Mouse (Mus musculus) neutrophil, adult 59 days (primary cell): ENCODE measurements around the gene Ift88. TPM values are rescaled to one million over a fixed set of nuclear protein-coding genes. Genes with fewer than 3 reads are reported as not detected.

ENCODE experiments used
- total RNA-seq, 2 experiments: library from RNA; stranded (reverse); gene quantifications; 1 replicate in 1 of 2; 2 replicates in 1 of 2; pipeline ENCODE4 v1.2.4; 2023

The Ift88 gene
- total RNA-seq: 1 to 10 TPM; 1.4 to 2.6 TPM

DNA sequence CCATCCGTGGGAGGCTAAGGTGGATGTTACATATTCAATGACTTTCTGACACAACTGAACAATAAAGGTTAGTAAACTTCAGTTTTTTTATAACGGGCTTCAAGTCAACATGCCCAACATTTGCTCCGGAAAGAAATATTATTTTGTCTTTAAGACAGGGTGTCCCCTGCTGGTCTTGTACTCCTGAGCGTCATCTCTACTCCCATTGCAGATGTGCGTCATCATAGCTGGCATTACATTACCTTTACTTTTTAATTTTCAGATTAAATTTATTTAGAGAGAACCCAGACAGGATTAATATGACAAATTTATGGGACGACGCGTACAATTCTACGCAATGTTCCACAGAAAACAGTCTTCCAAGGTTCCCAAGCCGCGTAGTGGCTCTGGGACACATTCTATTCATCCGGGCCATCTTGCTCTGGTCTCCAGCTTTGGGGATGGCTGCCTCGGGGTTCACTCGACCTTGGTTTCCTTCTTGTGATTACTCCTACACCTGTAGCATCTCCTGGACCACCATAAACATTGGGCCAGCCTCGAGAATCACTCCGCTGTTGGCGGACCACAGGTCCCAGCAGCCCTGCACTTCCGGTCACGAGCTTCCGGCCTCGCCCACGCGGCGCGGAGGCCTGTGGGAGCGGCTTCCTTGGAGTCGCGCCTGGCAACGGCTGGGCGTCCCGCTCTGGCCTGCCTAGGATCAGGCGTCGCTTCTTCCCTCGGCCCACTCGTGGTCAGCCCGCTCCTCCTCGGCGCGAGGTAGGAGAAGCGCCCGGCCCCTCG, at the start of gene Ift88:
Gene Ift88, plus strand, starts transcription at position 631 of the 780 bp plus-strand sequence.

DNA sequence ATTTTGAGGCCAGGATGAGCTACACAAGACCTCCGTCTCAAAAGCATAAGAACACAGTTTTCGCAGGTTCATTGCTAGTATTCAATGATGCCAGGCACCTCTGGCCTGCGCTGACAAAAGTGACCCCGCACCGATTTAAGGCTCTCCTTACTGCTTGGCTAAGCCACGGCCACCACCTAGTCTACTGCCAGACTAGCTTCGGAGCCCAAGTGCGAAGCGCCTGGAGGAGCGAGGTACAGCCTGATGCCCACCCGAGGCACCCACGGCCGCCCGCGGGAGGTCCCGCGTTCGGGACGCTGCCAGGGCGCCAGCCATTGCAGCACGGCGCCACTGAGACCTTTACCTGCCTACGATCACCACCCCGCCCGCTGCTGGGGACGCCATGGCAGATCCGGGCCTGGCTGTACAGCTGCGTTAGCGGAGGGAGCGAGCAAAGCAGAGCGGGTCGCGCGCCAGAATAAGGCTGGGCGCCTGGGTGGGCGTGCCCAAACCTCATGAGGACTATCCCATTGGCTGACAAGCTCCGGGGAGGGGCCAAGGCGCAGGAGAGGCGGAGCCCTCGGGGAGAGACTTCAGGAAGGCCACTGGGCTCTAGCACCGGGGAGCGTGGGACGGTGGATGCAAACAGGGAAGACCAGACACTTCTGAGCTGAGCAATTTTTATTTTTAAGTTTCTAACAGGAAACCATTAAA, 25.7 kb upstream of the Ift88 start, which contains the start of gene Cryl1:
Gene Cryl1, minus strand, starts transcription at position 465 of the 693 bp plus-strand sequence.

GRCm38 (mm10) chr14:57524671-57525387, 101.0 kb downstream of the Ift88 start, which contains the start of gene Il17d:
TSS of gene Il17d (plus strand) at chr14:57524777.

Other genes with a start within 250 kb of the Ift88 start
- 10 to 100 TPM; 11.1 to 17.3 TPM for gene Cryl1, start 25.5 kb upstream of the Ift88 start, total RNA-seq
- not detected for gene Il17d, start 100.7 kb downstream of the Ift88 start, total RNA-seq
- gene Eef1akmt1, start 147.6 kb downstream of the Ift88 start, total RNA-seq: 1 to 10 TPM; 7.4 to 9.6 TPM
- 10 to 100 TPM; 14.7 to 16.4 TPM for gene Xpo4, start 241.4 kb downstream of the Ift88 start, total RNA-seq